Mouse (Mus musculus) hindbrain, embryonic 11.5 days (tissue): ENCODE data around the gene Slc2a5. TPM values are rescaled to one million over a fixed set of nuclear protein-coding genes. Genes with fewer than 3 reads are reported as not detected.

Source experiments
- ATAC-seq: fragments of 200-750 bp; cut with Nextera tagmentation; 2 replicates; pipeline ENCODE4 v1.8.0; 2017; ENCODE audit warnings: mild to moderate bottlenecking, moderate TSS enrichment, moderate library complexity; ENCODE audit not compliant: low FRiP score
- DNase-seq: peaks from one replicate; pipeline ENCODE4 v3.0.0-alpha.2; 2015; ENCODE audit warnings: low spot score
- H3K27ac ChIP-seq: fragments of 300-500 bp; sonication (generic); 2 replicates; pipeline ENCODE4 v1.5.1; 2014; ENCODE audit warnings: mild to moderate bottlenecking, low read depth, low read length
- H3K27me3 ChIP-seq: fragments of 300-500 bp; sonication (generic); 2 replicates; pipeline ENCODE4 v1.6.1; 2014; ENCODE audit warnings: mild to moderate bottlenecking, low read length, moderate library complexity, mixed read lengths; ENCODE audit not compliant: control insufficient read depth, insufficient read depth
- H3K36me3 ChIP-seq: fragments of 300-500 bp; sonication (generic); 2 replicates; pipeline ENCODE4 v1.6.1; 2014; ENCODE audit warnings: mild to moderate bottlenecking, low read length, moderate library complexity, mixed read lengths; ENCODE audit not compliant: control insufficient read depth, insufficient read depth
- H3K4me1 ChIP-seq: fragments of 300-500 bp; sonication (generic); replicated peaks from 2 replicates; pipeline ENCODE4 v1.6.1; 2014; ENCODE audit warnings: low read length, mixed read lengths; ENCODE audit not compliant: control insufficient read depth, insufficient read depth
- H3K4me2 ChIP-seq: fragments of 300-500 bp; sonication (generic); replicated peaks from 2 replicates; pipeline ENCODE4 v1.6.1; 2014; ENCODE audit warnings: mild to moderate bottlenecking, low read depth, low read length
- H3K4me3 ChIP-seq: fragments of 300-500 bp; sonication (generic); 2 replicates; pipeline ENCODE4 v1.5.1; 2014; ENCODE audit warnings: low read depth, low read length
- H3K9ac ChIP-seq: fragments of 300-500 bp; sonication (generic); 2 replicates; pipeline ENCODE4 v1.6.1; 2014; ENCODE audit warnings: low read depth, low read length
- H3K9me3 ChIP-seq: fragments of 300-500 bp; sonication (generic); 2 replicates; pipeline ENCODE4 v1.6.1; 2016; ENCODE audit warnings: low read length; ENCODE audit not compliant: control insufficient read depth
- whole genome bisulfite sequencing: fragments of 180-500 bp; shearing (Covaris S2); extraction: QIAGEN DNeasy Blood & Tissue Kit; methylation state at CpG from one replicate; pipeline ENCODE4 v1.1.7; 2014; 5-methylcytosine and 5-hydroxymethylcytosine counted together
- polyA plus RNA-seq: library from polyadenylated mRNA; unstranded; fragments of >200 nt; fragmentation: Nextera tagmentation; extraction: Ambion mirVana; gene quantifications from 2 replicates; pipeline ENCODE4 v1.2.1, GENCODE M21; 2014

Gene Slc2a5
- polyA plus RNA-seq, 1 experiment from 2014 or later, result 1.3 TPM

GRCm38 (mm10) chr4:150112867-150113266, 6.2 kb upstream of the Slc2a5 start:
- DNase-seq, result peak; percentile 77
- no peaks in the 10 kb centered on the region for H3K36me3 ChIP-seq
- ATAC-seq, result peak; percentile 25; the same call in 1 of the 2 replicates
- H3K27ac ChIP-seq, result no peak overlapping the region
- H3K4me2 ChIP-seq, result peak overlapping the region; percentile 28; the same call in 1 of the 2 replicates
- H3K4me3 ChIP-seq, result no peak overlapping the region
- no peaks in the 10 kb centered on the region for H3K4me1 ChIP-seq
- no peaks in the 10 kb centered on the region for H3K27me3 ChIP-seq
- 11% methylated on average over 10 of the region's 15 CpGs for WGBS
- no peak overlapping the region for H3K9ac ChIP-seq
- H3K9me3 ChIP-seq, result no peaks in the 10 kb centered on the region

- no peak for ATAC-seq
- DNase-seq, result no peak
- Histone ChIP-seq H3K27me3 (no peaks in the 10 kb centered on the region), H3K9ac (no peak overlapping the region), H3K4me3 (no peak overlapping the region), H3K36me3 (no peaks in the 10 kb centered on the region), H3K4me2 (no peak overlapping the region), H3K4me1 (peaks cover 3% of the 10 kb centered on the region), H3K27ac (no peak overlapping the region), H3K9me3 (no peaks in the 10 kb centered on the region)
- 92% methylated on average over 26 of the region's 26 CpGs for WGBS
These were observed 4.5 kb upstream of the Slc2a5 start for GRCm38 (mm10) chr4:150114505-150115061.

GRCm38 (mm10) chr4:150117311-150117710, 1.8 kb upstream of the Slc2a5 start:
- no peak overlapping the region for H3K4me2 ChIP-seq
- H3K4me3 ChIP-seq, result no peak overlapping the region
- ATAC-seq (no peak), DNase-seq (peak; percentile 32)
- H3K9ac ChIP-seq, result no peak overlapping the region
- H3K27ac ChIP-seq, result no peak overlapping the region
- H3K27me3 ChIP-seq, result no peaks in the 10 kb centered on the region
- no peaks in the 10 kb centered on the region for H3K9me3 ChIP-seq
- H3K36me3 ChIP-seq, result no peaks in the 10 kb centered on the region
- peaks cover 5% of the 10 kb centered on the region for H3K4me1 ChIP-seq
- WGBS, result 52% methylated on average over 5 of the region's 5 CpGs

DNA sequence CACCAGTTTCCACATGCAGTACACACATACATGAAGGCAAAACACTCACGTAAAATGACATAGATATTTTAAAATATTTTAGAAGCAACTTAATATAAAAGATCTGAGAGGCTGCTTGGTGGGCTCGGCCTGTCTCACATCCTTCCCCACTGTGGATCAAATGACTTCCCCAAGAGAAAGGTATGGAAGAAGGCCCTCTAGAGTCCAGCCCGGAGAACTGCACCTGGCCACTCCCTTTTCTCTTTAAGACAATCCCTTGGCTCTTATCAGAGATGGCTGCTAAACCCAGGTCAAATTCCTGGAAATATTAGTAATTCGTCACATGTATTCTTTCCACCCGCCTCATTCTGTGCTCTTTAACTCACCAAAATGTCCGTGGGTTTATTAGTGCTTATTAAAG, 920 bp upstream of the Slc2a5 start:
- no peaks in the 10 kb centered on the region for H3K27me3 ChIP-seq
- WGBS, result 67% methylated on average over 6 of the region's 6 CpGs
- DNase-seq (no peak), ATAC-seq (no peak)
- H3K4me2 ChIP-seq, result no peak overlapping the region
- no peak overlapping the region for H3K27ac ChIP-seq
- H3K4me1 ChIP-seq, result peaks cover 5% of the 10 kb centered on the region
- no peaks in the 10 kb centered on the region for H3K9me3 ChIP-seq
- H3K36me3 ChIP-seq, result no peaks in the 10 kb centered on the region
- H3K4me3 ChIP-seq, result no peak overlapping the region
- no peak overlapping the region for H3K9ac ChIP-seq

DNA sequence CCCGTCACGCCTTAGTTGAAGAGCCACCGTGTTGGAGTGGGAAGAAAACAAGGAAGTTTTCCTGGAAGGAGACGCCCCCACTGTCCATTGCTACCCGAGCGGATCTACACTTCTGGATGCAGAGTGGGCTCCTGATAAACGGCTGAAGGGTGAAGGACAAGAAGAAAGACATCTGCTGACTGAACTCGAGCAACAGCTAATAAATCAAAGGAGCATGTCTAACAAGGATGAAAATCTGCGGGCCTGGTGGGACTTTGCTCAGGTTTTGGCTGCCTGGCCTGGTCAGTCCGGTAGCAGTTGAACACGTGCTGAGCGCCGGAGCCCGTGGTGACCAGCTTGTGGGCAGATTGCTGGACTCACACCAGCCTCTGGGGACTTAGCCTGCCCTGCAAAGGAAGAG, 557 bp downstream of the Slc2a5 start:
- DNase-seq, result no peak
- WGBS, result 62% methylated on average over 14 of the region's 14 CpGs
- no peaks in the 10 kb centered on the region for H3K9me3 ChIP-seq
- no peaks in the 10 kb centered on the region for H3K36me3 ChIP-seq
- no peak overlapping the region for H3K9ac ChIP-seq
- no peak overlapping the region for H3K4me2 ChIP-seq
- H3K27me3 ChIP-seq, result no peaks in the 10 kb centered on the region
- no peak overlapping the region for H3K4me3 ChIP-seq
- no peak for ATAC-seq
- peaks cover 5% of the 10 kb centered on the region for H3K4me1 ChIP-seq
- H3K27ac ChIP-seq, result no peak overlapping the region

DNA sequence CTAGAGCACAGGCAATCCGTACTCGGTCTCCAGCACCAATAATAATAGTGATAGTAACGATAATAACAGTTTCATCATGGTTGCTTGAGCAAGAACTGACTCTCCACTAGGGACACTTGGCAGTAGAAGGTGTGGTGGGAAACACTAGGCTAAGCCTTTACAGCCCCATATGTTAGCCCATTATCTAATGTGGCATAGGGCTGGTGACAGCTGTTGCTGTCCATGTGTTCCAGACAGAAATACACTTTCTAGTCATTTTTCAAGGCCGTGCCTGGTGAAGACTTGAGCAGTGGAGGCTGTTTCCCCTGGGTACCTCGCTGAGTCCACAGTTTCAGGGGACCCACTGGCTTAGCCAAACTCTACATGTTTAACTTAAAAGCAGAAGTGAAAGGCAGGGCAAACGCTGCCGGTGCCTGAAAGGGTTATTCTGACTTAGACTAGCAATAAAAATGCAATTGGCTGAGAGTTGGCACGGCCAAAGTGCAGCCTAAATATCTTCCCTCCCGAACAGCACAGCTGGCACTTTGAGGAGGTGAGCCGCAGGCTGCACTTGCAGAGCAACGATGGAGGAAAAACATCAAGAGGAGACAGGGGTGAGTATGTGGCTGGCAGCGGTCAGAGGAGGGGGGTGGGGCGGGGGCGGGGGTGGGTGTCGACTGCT, 1.2 kb downstream of the Slc2a5 start:
- H3K27ac ChIP-seq, result no peak overlapping the region
- H3K9me3 ChIP-seq, result no peaks in the 10 kb centered on the region
- ATAC-seq (no peak), DNase-seq (no peak)
- no peak overlapping the region for H3K4me2 ChIP-seq
- H3K9ac ChIP-seq, result no peak overlapping the region
- no peaks in the 10 kb centered on the region for H3K27me3 ChIP-seq
- 60% methylated on average over 15 of the region's 15 CpGs for WGBS
- H3K4me3 ChIP-seq, result no peak overlapping the region
- peaks cover 5% of the 10 kb centered on the region for H3K4me1 ChIP-seq
- no peaks in the 10 kb centered on the region for H3K36me3 ChIP-seq

- Histone ChIP-seq H3K36me3 (no peaks in the 10 kb centered on the region), H3K9ac (no peak overlapping the region), H3K27me3 (no peaks in the 10 kb centered on the region), H3K4me1 (peaks cover 5% of the 10 kb centered on the region), H3K27ac (no peak overlapping the region), H3K4me2 (no peak overlapping the region), H3K9me3 (no peaks in the 10 kb centered on the region), H3K4me3 (no peak overlapping the region)
- no peak for ATAC-seq
- no peak for DNase-seq
- WGBS, result 72% methylated on average over 8 of the region's 8 CpGs
These were observed 2.3 kb downstream of the Slc2a5 start for GRCm38 (mm10) chr4:150121430-150121829.

- H3K27me3 ChIP-seq, result no peaks in the 10 kb centered on the region
- no peak overlapping the region for H3K4me2 ChIP-seq
- no peak for DNase-seq
- H3K4me1 ChIP-seq, result peaks cover 5% of the 10 kb centered on the region
- H3K9ac ChIP-seq, result no peak overlapping the region
- H3K4me3 ChIP-seq, result no peak overlapping the region
- no peaks in the 10 kb centered on the region for H3K36me3 ChIP-seq
- 66% methylated on average over 3 of the region's 3 CpGs for WGBS
- H3K27ac ChIP-seq, result no peak overlapping the region
- no peak for ATAC-seq
- no peaks in the 10 kb centered on the region for H3K9me3 ChIP-seq
These were observed 3.4 kb downstream of the Slc2a5 start for GRCm38 (mm10) chr4:150122476-150122875.

DNA sequence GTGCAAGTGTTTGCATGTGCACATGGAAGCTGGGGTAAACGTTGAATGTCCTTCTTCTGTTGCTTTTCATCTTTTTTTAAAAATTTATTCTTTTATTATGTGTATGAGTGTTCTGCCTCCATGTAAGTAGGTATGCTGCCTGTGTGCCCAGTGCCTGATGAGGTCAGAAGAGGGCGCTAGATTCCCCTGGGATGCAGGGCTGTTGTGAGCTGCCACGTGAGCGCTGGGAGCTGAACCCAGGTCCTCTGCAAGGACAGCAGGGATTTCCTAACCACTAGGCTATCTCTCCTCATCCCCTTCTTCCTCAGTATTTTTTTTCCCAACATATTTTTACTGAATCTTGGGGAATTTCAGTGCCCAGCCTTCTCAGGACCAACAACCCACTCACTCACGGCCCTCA, 7.3 kb downstream of the Slc2a5 start:
- Histone ChIP-seq H3K4me1 (no peaks in the 10 kb centered on the region; the same call in 1 of the 2 replicates), H3K27ac (no peak overlapping the region), H3K9me3 (no peaks in the 10 kb centered on the region), H3K9ac (no peak overlapping the region), H3K36me3 (no peaks in the 10 kb centered on the region), H3K4me3 (no peak overlapping the region), H3K27me3 (no peaks in the 10 kb centered on the region), H3K4me2 (no peak overlapping the region)
- ATAC-seq (no peak), DNase-seq (no peak)
- 86% methylated on average over 5 of the region's 5 CpGs for WGBS
